Mouse (Mus musculus): ENCODE data around the gene Prap1.
A peak's percentile ranks its signal among the peaks of the same experiment; 100 is the strongest.

Prap1 gene

DNA sequence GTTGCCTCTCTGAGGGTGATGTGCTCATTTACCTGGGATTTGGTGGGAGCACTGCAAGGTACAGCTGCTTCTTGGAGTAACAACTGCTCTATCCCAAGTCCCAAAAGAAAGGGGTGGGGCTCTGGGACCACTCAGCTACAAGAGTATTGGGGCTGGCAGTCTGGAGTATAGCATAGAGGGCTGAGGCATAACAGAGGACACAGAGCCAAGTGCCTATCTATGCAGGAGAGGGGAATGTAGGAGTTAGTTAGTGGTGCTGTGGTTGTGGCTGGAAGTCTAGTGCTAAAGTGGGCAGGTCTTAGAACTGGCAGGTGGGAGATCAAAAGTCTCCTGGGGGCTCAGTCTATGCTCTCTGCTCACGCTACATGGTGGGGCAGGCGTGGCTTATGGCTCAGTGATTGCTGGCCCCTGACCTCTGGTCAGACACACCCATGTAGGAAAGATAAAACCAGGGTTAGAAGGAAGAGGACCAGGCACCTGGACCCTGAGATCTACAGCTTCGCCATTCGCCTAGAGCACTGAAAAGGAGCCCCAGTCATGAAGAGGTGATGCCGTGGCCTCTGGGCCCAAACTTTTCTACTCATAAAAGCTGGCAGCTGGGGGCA is at the start of gene Prap1:
TSS of gene Prap1 (plus strand) at position 472 of the 605 bp plus-strand sequence.
- no peak for DNase-seq

DNA sequence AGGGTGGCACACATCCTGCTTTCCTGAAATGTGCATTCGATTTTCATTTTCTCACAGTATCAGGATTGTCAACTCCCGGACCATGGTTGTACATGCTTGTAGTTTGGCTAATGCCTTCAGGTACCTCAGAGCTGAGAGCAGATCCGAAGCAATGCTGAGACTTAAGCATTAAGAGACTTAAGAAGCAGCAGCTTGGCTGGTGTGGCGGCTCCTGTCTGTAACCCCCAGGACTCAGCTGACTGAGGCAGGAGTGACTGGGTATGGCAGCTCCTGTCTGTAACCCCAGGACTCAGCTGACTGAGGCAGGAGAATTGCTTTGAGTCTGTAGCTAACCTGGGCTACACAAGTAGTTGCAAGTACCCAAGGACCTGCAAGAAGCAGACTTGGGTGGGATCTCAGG is 47.6 kb upstream of the Prap1 start:
- DNase-seq, result no peak

DNA sequence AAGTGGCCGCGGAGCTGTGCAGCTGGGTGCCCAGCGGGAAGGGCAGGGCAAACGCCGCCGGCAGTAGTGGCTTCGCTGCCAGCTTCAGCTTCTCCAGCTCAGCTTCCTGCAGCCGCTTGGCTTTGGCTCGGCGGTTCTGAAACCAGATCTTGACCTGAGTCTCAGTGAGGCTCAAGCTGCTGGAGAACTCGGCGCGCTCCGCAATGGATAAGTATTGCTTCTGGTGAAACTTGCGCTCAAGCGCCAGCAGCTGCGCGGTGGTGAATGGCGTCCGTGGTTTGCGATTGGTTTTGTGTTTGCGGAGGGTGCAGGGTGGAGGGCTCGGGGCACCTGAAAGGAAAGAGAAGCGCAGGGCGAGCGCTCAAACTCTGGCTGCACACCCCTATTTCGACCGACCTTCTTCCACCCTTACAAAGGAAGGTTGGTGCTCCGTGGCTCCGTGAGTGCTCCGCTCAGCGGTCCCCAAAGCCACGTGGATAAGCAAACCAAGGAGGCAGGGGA is 45.3 kb upstream of the Prap1 start:
- peak in 1 of 2 experiments; percentile 27 for DNase-seq

DNA sequence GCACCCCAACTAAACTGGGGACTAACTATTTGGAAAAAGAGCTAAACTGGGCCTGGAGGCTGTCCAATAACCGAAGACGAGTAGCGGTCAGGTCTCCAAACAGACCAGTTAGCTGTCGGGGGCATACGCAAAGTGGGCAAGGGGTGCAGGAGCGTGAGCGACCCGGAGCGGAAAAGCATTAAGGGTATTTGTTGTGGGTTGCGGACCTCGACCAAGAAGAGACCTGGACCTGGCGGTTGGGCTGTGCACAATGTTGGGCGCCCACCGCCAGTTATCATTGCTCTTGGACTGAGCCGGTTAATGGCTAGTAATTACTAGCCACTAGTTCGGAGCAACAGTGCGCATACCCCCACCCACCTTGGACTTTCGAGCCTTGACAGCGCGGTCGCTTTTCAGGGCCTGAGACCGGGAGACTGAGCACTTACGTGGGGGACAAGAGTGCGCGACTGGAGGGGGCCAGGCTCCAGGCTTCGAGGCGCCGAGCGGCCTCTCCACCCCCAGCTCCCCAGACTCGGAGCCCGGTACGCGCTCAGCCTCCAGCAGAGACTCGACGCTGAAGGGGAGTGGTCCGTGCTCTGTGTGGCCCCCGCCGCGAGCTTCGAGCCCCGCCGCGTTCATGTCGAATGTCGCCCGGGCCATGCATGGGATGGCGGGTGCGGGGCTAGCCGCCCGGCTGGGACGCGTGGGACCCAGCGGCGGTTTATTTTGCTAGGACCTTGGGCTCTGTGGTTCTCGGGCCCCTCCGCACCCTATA is 44.7 kb upstream of the Prap1 start, which contains the start of gene Msx3:
TSS of gene Msx3 (minus strand) at position 729 of the 754 bp plus-strand sequence.
- DNase-seq, result no peak

DNA sequence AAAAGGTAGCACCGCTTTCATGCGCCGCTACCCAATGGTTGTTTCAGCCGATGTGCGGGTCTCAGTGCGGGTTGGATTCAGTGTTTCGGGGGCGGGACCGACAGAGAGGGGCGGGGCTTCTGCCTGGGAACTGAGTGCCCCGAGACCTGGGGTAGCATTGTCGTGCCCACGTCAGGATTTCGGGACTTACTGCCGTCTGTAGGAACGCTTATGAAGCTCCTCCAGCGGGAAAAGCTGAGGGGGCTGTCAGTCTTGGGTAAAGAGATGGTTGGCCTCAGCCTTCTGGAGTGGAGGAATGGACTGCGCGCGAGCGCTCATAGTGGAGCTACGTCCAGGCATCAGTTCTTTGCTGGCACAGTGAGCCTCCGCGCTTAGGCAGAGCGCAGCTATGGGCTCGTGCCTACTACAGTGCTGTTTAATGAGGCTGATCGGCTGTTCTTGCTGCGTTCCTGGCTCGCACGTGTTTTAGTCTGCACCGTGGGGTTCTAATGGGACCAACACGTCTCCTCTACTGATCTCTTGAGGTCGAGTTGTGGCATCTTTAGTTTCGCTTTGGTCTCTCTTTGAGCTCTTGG is 44.0 kb upstream of the Prap1 start:
- DNase-seq, result peak; percentile 33 to 45

DNA sequence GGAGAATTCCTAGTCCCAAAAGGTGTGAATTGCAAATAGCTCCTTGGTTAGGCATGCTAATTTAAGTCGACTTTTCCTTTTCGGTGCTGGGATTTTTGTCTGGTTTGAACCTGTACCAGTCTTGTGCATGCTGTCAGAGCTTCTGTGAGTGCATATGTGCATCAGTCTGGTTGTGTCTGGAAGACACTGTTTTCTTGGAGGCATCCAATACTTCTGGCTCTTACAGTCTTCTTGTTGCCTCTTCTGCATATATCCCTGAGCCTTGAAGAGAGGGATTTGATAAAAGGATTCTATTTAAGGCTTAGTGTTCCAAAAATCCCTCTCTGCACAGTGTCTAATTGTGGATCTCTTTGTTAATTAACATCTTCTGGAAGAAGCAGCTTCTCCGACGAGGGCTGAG is 39.1 kb upstream of the Prap1 start:
- no peak for DNase-seq

DNA sequence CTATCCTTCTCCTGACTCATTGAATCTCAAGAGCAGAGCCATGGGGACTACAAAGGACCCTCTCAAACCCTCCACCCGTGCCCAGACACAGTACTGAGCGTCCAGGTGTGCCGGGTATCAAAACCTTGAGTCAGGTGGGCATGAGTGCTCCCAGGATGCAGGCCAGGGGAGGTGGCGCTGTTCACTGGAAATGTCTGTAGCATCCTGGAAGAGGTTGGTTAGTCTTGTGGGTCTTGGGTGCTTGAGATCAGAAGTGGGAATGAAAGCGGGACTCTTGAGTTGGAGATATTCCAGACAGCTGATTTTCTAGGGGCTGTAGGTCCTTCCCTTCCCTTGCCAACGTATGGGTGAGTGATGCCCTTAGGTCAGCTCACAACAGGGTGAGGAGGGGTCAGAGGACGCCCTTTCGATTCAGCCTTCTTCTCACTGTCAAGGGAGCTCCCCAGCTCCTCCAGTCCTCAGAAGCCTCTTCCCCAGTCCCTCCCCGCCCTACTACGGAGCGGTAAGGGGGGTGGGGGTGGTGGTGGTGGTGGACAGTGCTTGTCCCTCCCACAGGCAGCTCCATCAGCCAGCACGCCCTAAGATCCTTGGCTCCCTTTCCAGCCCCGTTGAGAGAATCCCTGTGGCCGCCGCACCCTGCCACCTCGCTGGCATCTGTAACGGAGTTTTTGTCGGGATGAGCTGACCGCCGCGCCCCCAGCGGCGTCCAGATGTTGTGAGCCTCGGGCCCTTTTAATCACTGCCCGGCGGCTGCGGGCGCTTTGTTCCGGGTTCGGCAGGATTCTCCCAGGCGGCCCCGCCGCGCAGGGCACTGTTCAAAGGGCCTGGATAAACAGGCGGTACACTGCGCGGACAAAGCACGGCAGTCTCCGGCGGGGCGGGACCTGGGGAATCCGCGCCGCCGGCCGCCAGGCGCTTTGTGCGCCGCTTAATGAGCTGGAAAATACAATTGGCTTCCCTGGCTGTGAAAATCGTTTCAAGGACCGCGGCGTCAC is 35.5 kb upstream of the Prap1 start:
- peak; percentile 40 to 50 for DNase-seq

DNA sequence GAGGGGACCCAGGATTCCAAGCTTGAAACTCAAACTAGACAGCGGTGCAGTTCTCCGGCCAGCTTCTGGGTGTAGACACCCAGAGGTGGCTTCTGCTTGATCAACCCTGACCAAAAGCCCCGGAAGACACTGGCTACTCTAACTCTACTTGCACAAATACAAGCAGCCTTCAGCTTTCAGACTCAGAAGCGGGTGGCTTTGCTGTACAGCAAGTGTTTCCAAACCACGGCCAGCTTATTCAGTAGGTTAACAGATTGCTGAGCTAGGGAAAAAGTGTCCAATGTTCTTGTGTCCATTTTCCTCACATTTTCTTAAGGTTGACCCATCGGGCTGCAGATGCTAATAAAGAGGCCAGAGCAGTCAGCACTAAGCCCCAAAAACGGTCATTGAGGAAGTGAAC is 34.7 kb upstream of the Prap1 start:
- no peak for DNase-seq

DNA sequence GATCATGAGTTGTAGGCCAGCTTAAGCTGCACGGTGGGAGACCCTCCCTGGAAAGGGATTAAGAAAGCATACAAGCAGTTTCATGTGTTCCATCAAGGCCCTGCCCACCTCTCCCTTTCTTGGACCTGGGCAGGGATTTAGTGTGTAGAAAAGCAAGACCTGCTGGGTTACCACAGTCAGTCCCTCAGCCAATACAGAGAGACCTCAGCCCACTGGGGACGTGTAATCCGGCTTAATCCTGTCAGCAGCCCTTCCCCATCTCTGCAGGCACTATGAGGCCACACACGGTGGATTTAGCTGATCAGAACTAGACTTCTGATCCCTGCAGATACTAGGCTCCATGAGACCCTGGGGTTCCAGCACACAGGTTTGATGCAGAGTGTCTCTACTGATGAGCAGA is 33.6 kb upstream of the Prap1 start:
- no peak for DNase-seq

DNA sequence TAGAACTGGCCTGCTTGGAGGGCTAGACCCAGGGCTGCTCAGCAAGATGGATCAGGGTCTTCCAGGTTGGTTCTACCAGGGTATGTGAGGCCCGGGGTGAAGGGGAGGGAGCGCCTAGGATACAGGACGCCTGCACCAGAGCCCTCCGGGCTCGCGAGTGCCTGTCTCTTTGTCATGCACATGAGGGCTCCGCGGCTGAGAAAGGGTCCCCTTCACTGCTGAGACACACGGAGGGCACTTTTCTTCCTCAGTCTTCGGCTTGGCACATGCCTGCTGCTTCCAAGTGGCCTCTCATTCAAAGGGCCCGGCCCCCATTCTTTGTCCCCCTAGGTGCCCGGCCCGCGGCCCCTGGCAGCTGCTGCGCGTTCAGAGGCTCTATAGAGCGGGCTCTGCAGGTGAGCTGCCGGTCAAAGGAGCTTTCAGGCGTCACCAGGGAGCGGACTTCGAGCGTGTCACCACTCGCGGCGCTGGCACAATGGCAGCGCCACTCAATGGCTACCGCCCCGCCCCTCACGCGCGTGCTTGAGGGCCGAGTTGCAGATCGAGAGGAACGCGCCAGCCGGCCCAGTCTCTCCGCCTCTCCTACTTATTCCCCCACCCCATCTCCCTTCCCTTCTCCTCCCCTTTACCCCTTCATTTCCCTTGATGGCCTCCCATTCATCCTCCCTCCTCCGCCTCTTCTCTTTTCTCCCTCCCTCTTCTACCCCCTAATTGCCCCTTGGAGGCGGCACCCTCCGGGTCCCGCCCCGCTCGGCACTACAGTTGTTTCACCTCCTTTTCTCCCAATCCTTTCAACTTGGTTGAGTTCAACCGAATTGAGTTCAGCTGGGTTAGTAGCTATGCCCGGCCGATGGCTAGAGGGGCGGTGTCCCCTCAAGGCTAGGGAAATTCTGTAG is 32.0 kb upstream of the Prap1 start:
- DNase-seq, result peak; percentile 35 to 46

DNA sequence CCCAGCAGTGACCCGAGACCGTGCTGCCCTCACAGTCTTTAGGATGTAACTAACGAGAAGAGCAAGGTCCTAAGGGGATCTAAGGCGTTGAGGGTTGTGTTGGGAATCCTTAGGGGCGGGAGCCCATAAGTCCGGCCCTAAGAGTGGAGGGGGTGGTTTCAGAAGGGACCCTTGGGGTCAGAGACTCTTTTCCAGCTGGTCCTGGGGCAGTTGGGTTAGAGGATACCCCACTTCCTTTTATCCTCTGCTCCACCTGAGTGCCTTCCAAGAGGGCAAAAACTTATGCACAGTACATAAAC is 31.4 kb upstream of the Prap1 start:
- DNase-seq, result no peak

DNA sequence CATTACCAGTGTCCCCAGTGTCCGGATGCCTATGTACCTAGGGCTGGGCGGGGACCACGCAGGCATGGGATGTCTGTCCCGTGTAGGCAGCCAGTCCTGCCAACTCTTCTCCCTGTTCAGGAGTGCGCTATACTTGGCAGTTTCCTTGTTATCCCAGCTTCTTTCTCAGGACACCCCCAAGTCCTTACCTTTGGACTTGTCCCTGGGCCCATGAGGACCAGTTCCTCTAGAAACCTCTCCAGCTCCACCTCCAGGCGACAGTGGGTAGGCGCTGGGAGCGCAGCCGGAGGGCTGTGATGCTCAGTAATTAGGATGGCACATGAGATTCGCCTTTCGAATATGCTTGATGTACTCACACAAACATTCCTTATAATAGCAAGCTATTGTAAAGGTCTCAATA is 30.9 kb upstream of the Prap1 start:
- peak; percentile 28 to 32 for DNase-seq

DNA sequence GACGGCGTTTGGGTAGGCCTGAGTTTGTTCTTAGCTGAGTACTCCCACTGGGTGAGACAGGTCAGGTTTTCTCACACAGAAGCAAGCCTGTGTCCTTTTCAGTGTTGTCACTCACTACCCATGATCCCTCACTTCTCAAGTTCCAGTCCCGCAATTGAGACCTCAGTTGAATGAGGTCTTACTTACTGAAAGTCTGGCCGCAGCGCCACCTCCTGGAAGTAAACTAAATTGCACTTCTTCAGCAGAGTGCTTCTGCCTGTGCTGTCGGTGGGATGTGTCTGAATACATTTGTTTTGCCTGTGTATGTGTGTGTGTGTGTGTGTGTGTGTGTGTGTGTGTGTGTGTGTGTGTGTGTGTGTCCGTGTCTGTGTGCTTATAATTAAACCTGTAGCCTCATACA is 30.1 kb upstream of the Prap1 start:
- peak; percentile 41 to 66 for DNase-seq

DNA sequence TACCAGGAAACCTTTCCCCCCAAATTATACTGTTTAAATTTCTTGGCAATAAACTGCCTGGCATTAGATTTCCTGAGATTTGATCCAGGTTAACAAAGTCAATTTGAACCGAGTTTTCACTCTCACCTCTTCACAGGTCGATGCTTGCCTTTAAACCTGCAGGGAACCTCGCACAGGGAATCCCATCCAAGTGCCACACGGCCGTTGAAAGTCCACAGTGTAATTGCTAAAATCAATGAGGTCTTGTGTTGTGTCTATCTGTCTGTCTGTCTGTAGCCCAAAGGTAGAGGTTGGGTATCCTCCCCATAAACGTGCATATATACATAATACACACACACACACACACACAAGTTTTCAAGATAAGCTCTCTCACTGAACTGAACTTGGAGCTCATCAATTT is 25.8 kb upstream of the Prap1 start:
- DNase-seq, result no peak

DNA sequence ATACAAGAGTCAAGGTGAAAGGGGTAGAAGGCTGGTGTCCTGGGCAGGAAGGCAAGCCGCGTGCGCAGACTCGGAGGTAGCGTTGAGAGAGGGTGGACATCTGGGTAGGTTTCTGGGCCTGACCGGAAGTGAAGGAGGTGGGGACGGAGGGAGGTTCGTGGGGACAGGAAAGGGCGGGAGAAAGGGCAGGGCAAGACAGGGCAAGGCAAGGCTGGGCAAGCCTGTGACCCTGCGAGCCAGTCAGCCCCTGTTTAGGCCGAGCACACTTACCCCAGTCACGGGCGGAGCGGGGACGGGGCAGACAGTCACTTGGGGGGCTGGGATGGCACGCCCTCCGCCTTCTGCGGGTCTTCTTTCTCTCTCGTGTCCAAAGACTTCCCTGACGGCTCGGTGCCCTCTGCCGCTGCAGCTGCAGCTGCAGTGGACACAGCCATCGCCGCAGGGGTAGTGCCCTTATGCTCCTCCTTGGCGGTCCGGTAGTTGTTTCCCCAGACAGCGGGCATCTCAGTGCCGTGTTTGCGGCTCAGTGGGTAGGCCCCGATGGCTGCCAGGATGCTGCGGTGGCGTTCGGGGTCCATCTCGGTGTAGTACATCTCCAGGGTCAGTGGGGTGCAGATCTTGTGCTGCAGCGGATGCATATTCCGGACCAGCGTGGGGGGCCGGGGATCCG is 23.0 kb upstream of the Prap1 start:
- DNase-seq, result peak in 1 of 2 experiments; percentile 33

DNA sequence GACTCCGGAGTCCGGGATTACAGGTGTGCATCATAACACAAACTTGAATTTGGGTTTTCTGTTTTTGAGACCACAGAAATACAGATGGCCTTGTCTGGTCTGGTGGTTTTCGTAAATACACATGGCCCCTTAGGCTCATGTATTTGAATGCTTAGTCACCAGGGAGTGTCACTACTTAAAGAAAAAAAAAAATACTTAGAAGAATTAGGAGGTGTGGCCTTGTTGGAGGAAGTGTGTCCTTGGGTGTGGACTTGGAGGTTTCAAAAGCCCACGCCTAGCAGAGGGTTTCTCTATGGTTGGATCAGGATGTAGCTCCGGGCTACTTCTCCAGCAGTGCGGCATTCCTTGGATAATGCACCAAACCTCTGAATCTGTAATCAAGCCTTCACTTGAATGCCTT is 15.5 kb upstream of the Prap1 start:
- no peak for DNase-seq

DNA sequence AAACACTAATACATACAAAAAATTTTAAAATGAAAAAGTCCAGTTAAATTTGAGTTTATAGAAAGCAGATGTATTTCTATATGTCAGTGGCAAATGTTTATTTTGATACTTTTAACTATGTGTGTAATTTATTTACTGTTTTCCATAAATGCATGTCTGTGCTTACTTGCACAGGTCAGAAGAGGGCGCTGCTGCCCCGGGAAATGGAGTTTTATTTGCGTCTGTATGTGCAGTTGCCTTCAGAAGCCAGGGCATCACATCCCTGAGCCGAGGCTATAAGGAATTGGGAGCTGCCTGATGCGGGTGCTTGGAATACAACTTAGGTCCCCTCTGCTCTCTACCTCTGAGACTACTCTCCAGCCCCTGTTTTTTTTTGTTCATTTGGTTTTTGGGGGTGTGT is 14.5 kb upstream of the Prap1 start:
- DNase-seq, result peak; percentile 66 to 73

DNA sequence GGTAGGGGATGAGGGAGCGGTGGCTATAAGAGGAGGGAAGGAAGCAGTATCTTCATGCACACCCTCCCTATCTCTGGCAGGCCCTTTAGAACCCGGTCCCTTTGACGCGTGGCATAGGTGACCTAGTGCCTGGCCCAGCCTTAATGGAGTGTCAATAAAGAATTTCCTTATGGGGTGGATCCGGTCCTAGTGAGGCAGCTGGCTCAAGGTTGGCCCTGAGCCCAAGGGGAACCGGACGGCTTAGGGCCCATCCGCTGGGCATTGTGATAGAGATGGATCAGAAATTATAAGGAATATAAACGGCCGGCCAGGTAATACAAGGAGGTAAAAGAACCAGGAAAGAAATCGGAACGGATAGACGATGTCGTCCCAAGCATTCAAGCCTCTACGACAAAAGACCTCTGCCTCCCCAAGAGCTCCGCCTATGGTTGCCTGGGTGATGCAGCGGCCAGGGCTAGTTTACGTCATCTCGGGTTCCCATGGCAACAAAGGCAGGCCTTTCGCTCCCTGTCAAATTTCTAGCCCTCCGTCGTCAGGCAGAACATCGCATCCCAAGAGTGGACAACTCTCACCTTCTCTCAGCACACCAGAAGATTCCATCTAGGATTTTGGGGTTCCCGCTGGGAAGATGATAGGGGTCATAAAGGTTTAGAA is 12.6 kb upstream of the Prap1 start:
- peak; percentile 66 to 71 for DNase-seq

DNA sequence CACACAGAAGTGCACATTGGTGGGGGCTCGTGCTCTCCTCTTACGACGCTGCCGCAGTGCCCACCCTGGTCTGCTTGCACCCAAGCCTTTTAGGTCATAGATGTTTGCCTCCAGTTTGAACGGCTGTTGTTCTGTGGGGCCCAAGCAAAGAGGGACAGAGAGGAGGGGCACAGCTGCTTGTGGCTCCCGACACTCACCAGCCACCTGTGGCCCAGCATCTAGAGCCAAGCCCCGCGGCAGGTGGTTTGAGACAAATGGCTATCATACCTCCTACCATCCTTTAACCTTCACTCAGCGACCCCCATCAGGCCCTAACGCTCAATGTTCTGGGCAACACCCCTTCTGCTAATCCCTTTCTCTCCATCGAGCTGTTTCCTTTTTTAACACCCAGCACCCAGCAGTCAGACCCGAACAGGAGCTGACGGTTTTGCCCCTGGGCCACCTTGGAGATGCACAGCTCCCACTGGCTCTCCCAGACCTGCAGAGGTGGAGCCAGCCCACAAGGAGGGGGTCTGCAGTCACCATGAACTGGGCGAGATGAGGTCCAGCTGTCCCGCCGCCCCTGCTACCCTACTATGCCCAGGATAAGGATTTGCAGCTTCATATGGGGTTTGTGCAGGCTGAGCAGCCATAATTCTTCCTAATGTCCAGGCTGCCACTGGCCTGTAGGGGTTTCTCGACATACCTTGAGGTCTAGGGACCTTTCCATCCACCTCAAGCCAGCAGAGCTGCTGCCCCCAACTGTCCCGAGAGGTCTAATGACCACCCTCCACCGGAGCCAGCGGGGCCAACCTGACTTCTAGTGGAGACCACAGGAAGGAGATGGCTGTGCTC is 11.6 kb upstream of the Prap1 start:
- no peak for DNase-seq

DNA sequence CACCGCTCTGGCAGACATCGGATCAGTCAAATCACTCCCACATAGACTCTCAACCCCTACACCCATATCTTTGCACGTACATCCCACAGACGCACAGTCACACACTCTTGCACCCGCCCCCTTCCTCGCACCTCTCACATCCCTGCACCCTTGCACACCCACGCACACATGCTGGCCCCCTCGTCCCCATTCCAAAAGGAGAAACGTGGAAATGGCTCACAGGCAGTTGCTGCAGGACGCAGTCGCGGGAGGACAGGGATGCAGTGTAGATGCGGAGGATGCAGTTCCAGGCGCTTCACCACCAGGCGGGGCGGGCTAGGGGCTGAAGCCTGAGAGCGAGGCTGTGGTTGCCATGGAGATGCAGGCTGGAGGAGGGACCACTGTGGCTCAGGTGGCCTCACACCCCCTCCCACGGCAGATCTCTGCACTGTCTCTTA is 10.9 kb upstream of the Prap1 start, which contains the start of gene Caly:
TSS of gene Caly (minus strand) at position 307 of the 437 bp plus-strand sequence.
- peak; percentile 18 to 34 for DNase-seq
